Mouse (Mus musculus) cerebellum, adult 2 months (tissue): ENCODE data around the gene Cbs.

Source experiments
- CTCF ChIP-seq: fragments of 200-500 bp; IDR thresholded peaks from 2 replicates; pipeline ENCODE4 v1.5.1; 2011; ENCODE audit warnings: low read depth, mild to moderate bottlenecking, control low read depth, low read length, moderate library complexity, borderline replicate concordance; ENCODE audit not compliant: insufficient read depth
- POLR2A ChIP-seq: fragments of 200-500 bp; IDR thresholded peaks from 2 replicates; pipeline ENCODE4 v1.6.1; 2011; ENCODE audit warnings: low read length, control low read depth, borderline replicate concordance; ENCODE audit not compliant: insufficient read depth

DNA sequence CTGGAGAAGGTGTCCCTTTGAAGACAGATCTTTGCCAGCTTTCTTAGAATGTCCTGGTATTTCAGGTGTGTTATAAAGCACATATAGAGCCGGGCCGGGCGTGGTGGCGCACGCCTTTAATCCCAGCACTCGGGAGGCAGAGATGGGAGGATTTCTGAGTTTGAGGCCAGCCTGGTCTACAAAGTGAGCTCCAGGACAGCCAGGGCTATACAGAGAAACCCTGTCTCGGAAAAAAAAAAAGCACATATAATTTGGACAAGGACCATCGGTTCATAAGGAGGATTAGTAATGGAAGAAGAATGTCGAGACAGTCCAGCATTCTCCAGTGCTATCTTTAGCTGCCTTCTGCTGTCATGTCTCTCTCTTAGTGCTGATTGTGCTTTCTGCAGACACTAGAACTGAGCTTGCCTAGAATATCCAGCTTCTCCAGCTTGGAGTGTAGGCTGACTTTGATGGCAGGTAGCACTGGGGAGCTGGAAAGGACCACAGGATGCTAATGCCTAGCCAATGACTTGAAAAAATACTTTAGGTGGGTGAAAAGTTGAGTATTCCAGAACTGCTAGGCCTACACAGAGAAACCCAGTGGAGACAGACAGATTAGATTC lies 66.6 kb downstream of the Cbs start:
- TF ChIP-seq POLR2A (no peak), CTCF (no peak)
